Mouse (Mus musculus) heart, embryonic 11.5 days (tissue): ENCODE measurements around the gene Cntn4. TPM values are rescaled to one million over a fixed set of nuclear protein-coding genes. Genes with fewer than 3 reads are reported as not detected.
A peak's percentile ranks its signal among the peaks of the same experiment; 100 is the strongest.

Experiments
- ATAC-seq: fragments of 200-750 bp; cut with Nextera tagmentation; replicated peaks from 2 replicates; pipeline ENCODE4 v1.8.0; 2017; ENCODE audit warnings: moderate library complexity; ENCODE audit not compliant: insufficient number of reproducible peaks, low FRiP score, low TSS enrichment
- H3K27ac ChIP-seq: fragments of 300-500 bp; sonication (generic); 2 replicates; pipeline ENCODE4 v1.5.1; 2014; ENCODE audit warnings: mild to moderate bottlenecking, low read depth, low read length
- H3K27me3 ChIP-seq: fragments of 300-500 bp; sonication (generic); 2 replicates; pipeline ENCODE4 v1.6.1; 2014; ENCODE audit warnings: mild to moderate bottlenecking, low read length, mixed read lengths; ENCODE audit not compliant: control insufficient read depth, insufficient read depth
- H3K36me3 ChIP-seq: fragments of 300-500 bp; sonication (generic); 2 replicates; pipeline ENCODE4 v1.6.1; 2014; ENCODE audit warnings: mild to moderate bottlenecking, low read length, moderate library complexity, mixed read lengths; ENCODE audit not compliant: control insufficient read depth, insufficient read depth
- H3K4me1 ChIP-seq: fragments of 300-500 bp; sonication (generic); 2 replicates; pipeline ENCODE4 v1.6.1; 2014; ENCODE audit warnings: low read length; ENCODE audit not compliant: control insufficient read depth, insufficient read depth
- H3K4me2 ChIP-seq: fragments of 300-500 bp; sonication (generic); 2 replicates; pipeline ENCODE4 v1.6.1; 2014; ENCODE audit warnings: mild to moderate bottlenecking, moderate library complexity
- H3K4me3 ChIP-seq: fragments of 300-500 bp; sonication (generic); 2 replicates; pipeline ENCODE4 v1.5.1; 2014; ENCODE audit warnings: low read depth, low read length
- H3K9ac ChIP-seq: fragments of 300-500 bp; sonication (generic); 2 replicates; pipeline ENCODE4 v1.6.1; 2014; ENCODE audit warnings: mild to moderate bottlenecking, low read depth, low read length, moderate library complexity
- H3K9me3 ChIP-seq: fragments of 300-500 bp; sonication (generic); replicated peaks from 2 replicates; pipeline ENCODE4 v1.6.1; 2016; ENCODE audit warnings: low read length; ENCODE audit not compliant: control insufficient read depth
- WGBS: fragments of 180-500 bp; shearing (Covaris S2); extraction: QIAGEN DNeasy Blood & Tissue Kit; methylation state at CpG from one replicate; pipeline ENCODE4 v1.1.7; 2014; ENCODE audit not compliant: insufficient replicate concordance; 5-methylcytosine and 5-hydroxymethylcytosine counted together
- polyA plus RNA-seq: library from polyadenylated mRNA; unstranded; fragments of >200 nt; fragmentation: Nextera tagmentation; extraction: Ambion mirVana; gene quantifications from 2 replicates; pipeline ENCODE4 v1.2.1, GENCODE M21; 2014

Gene Cntn4
- polyA plus RNA-seq, 1 experiment from 2014 or later = 1.8 TPM

- Histone ChIP-seq H3K27me3 (no peaks in the 10 kb centered on the region), H3K4me2 (no peak overlapping the region), H3K27ac (no peak overlapping the region), H3K4me1 (no peaks in the 10 kb centered on the region), H3K4me3 (no peak overlapping the region), H3K9ac (no peak overlapping the region), H3K36me3 (no peaks in the 10 kb centered on the region), H3K9me3 (no peaks in the 10 kb centered on the region)
- ATAC-seq = no peak
- WGBS = 76% methylated on average over 1 of the region's 1 CpGs
Observed at GRCm38 (mm10) chr6:106520367-106520766, 842.9 kb downstream of the Cntn4 start.

- no peak overlapping the region for H3K4me2 ChIP-seq
- H3K4me3 ChIP-seq = no peak overlapping the region
- no peaks in the 10 kb centered on the region for H3K9me3 ChIP-seq
- no peak overlapping the region for H3K27ac ChIP-seq
- H3K4me1 ChIP-seq = no peaks in the 10 kb centered on the region
- H3K27me3 ChIP-seq = no peaks in the 10 kb centered on the region
- no peak for ATAC-seq
- H3K36me3 ChIP-seq = no peaks in the 10 kb centered on the region
- no peak overlapping the region for H3K9ac ChIP-seq
Observed at GRCm38 (mm10) chr6:106543500-106543899, 866.0 kb downstream of the Cntn4 start.

GRCm38 (mm10) chr6:106561649-106562048 lies 884.2 kb downstream of the Cntn4 start:
- Histone ChIP-seq H3K27ac (no peak overlapping the region), H3K4me3 (no peak overlapping the region), H3K9me3 (no peaks in the 10 kb centered on the region), H3K4me1 (no peaks in the 10 kb centered on the region), H3K9ac (no peak overlapping the region), H3K36me3 (no peaks in the 10 kb centered on the region), H3K27me3 (no peaks in the 10 kb centered on the region), H3K4me2 (no peak overlapping the region)
- WGBS = 77% methylated on average over 6 of the region's 6 CpGs
- ATAC-seq = no peak

GRCm38 (mm10) chr6:106565316-106565715 lies 887.9 kb downstream of the Cntn4 start:
- H3K4me1 ChIP-seq = no peaks in the 10 kb centered on the region
- no peak overlapping the region for H3K4me3 ChIP-seq
- H3K4me2 ChIP-seq = no peak overlapping the region
- no peak for ATAC-seq
- H3K9me3 ChIP-seq = no peaks in the 10 kb centered on the region
- 73% methylated on average over 7 of the region's 7 CpGs for WGBS
- no peaks in the 10 kb centered on the region for H3K27me3 ChIP-seq
- H3K27ac ChIP-seq = no peak overlapping the region
- no peak overlapping the region for H3K9ac ChIP-seq
- H3K36me3 ChIP-seq = no peaks in the 10 kb centered on the region

GRCm38 (mm10) chr6:106565769-106566459 lies 888.5 kb downstream of the Cntn4 start:
- WGBS = 88% methylated on average over 3 of the region's 3 CpGs
- ATAC-seq = no peak
- H3K27ac ChIP-seq = no peak overlapping the region
- H3K4me3 ChIP-seq = no peak overlapping the region
- H3K36me3 ChIP-seq = no peaks in the 10 kb centered on the region
- H3K9me3 ChIP-seq = no peaks in the 10 kb centered on the region
- H3K27me3 ChIP-seq = no peaks in the 10 kb centered on the region
- no peak overlapping the region for H3K9ac ChIP-seq
- H3K4me1 ChIP-seq = no peaks in the 10 kb centered on the region
- no peak overlapping the region for H3K4me2 ChIP-seq

GRCm38 (mm10) chr6:106566929-106567621 lies 889.6 kb downstream of the Cntn4 start:
- WGBS = 82% methylated on average over 11 of the region's 11 CpGs
- H3K36me3 ChIP-seq = no peaks in the 10 kb centered on the region
- H3K9me3 ChIP-seq = no peaks in the 10 kb centered on the region

GRCm38 (mm10) chr6:106580124-106580523 lies 902.7 kb downstream of the Cntn4 start:
- H3K36me3 ChIP-seq = no peaks in the 10 kb centered on the region
- no peaks in the 10 kb centered on the region for H3K4me1 ChIP-seq
- no peaks in the 10 kb centered on the region for H3K9me3 ChIP-seq
- no peak overlapping the region for H3K27ac ChIP-seq
- H3K27me3 ChIP-seq = no peaks in the 10 kb centered on the region
- no peak overlapping the region for H3K4me3 ChIP-seq
- H3K9ac ChIP-seq = no peak overlapping the region
- 74% methylated on average over 5 of the region's 5 CpGs for WGBS
- no peak overlapping the region for H3K4me2 ChIP-seq
- ATAC-seq = no peak

More at GRCm38 (mm10) chr6:106566929-106567621, 889.6 kb downstream of the Cntn4 start:
- ATAC-seq = no peak
- no peak overlapping the region for H3K4me2 ChIP-seq
- H3K9ac ChIP-seq = no peak overlapping the region
- no peaks in the 10 kb centered on the region for H3K27me3 ChIP-seq
- no peak overlapping the region for H3K27ac ChIP-seq
- no peak overlapping the region for H3K4me3 ChIP-seq
- H3K4me1 ChIP-seq = no peaks in the 10 kb centered on the region

GRCm38 (mm10) chr6:106593756-106594155 lies 916.3 kb downstream of the Cntn4 start:
- WGBS = 29% methylated on average over 9 of the region's 9 CpGs
- H3K4me1 ChIP-seq = no peaks in the 10 kb centered on the region
- H3K4me2 ChIP-seq = peak overlapping the region; percentile 54
- no peak overlapping the region for H3K9ac ChIP-seq
- H3K36me3 ChIP-seq = no peaks in the 10 kb centered on the region
- no peak overlapping the region for H3K27ac ChIP-seq
- H3K4me3 ChIP-seq = 0 out of 2 replicates have a peak overlapping the region, but pooled peaks have one; percentile 22
- ATAC-seq = no peak
- H3K9me3 ChIP-seq = no peaks in the 10 kb centered on the region
- no peaks in the 10 kb centered on the region for H3K27me3 ChIP-seq

GRCm38 (mm10) chr6:106617081-106617480 lies 939.6 kb downstream of the Cntn4 start:
- no peaks in the 10 kb centered on the region for H3K4me1 ChIP-seq
- 83% methylated on average over 3 of the region's 3 CpGs for WGBS

More at GRCm38 (mm10) chr6:106617081-106617480, 939.6 kb downstream of the Cntn4 start:
- H3K4me3 ChIP-seq = no peak overlapping the region
- no peaks in the 10 kb centered on the region for H3K9me3 ChIP-seq
- no peak for ATAC-seq
- H3K4me2 ChIP-seq = no peak overlapping the region
- H3K27ac ChIP-seq = no peak overlapping the region
- no peak overlapping the region for H3K9ac ChIP-seq
- H3K36me3 ChIP-seq = no peaks in the 10 kb centered on the region
- H3K27me3 ChIP-seq = no peaks in the 10 kb centered on the region
